Mouse (Mus musculus) testis, adult 2 months (tissue): ENCODE data around the gene Prkaa2. TPM values are rescaled to one million over a fixed set of nuclear protein-coding genes. Genes with fewer than 3 reads are reported as not detected.

Source experiments
- H3K27ac ChIP-seq: fragments of 200-500 bp; 2 replicates; pipeline ENCODE4 v1.5.1; 2012; ENCODE audit warnings: low read depth, low read length; ENCODE audit not compliant: control insufficient read depth, insufficient read depth
- H3K27me3 ChIP-seq: fragments of 200-500 bp; 2 replicates; pipeline ENCODE4 v1.6.1; 2012; ENCODE audit warnings: mild to moderate bottlenecking, low read length, moderate library complexity; ENCODE audit not compliant: control insufficient read depth, insufficient read depth
- H3K36me3 ChIP-seq: fragments of 200-500 bp; 2 replicates; pipeline ENCODE4 v1.6.1; 2012; ENCODE audit warnings: mild to moderate bottlenecking, low read length; ENCODE audit not compliant: control insufficient read depth, insufficient read depth
- H3K4me1 ChIP-seq: fragments of 200-500 bp; 2 replicates; pipeline ENCODE4 v1.6.1; 2012; ENCODE audit warnings: low read length; ENCODE audit not compliant: control insufficient read depth, insufficient read depth
- H3K4me3 ChIP-seq: fragments of 200-500 bp; 2 replicates; pipeline ENCODE4 v1.5.1; 2012; ENCODE audit warnings: low read depth, mild to moderate bottlenecking, low read length, moderate library complexity, mixed read lengths; ENCODE audit not compliant: control insufficient read depth
- CTCF ChIP-seq: fragments of 200-500 bp; IDR thresholded peaks from 2 replicates; pipeline ENCODE4 v1.5.1; 2012; ENCODE audit warnings: low read depth, mild to moderate bottlenecking, inconsistent platforms, low read length, moderate library complexity; ENCODE audit not compliant: control insufficient read depth, insufficient read depth, insufficient replicate concordance
- POLR2A ChIP-seq: fragments of 200-500 bp; IDR thresholded peaks from 2 replicates; pipeline ENCODE4 v1.6.1; 2012; ENCODE audit warnings: low read depth, mild to moderate bottlenecking, inconsistent platforms, low read length, moderate library complexity; ENCODE audit not compliant: control insufficient read depth
- polyA plus RNA-seq: library from polyadenylated mRNA; depleted of rRNA; stranded (reverse); fragments of >200 nt; gene quantifications from 2 replicates; pipeline ENCODE4 v1.2.3, GENCODE M21; 2012; rRNA removed

Prkaa2 gene
- 0.37 and 0.38 TPM in 2 replicates for polyA plus RNA-seq

DNA sequence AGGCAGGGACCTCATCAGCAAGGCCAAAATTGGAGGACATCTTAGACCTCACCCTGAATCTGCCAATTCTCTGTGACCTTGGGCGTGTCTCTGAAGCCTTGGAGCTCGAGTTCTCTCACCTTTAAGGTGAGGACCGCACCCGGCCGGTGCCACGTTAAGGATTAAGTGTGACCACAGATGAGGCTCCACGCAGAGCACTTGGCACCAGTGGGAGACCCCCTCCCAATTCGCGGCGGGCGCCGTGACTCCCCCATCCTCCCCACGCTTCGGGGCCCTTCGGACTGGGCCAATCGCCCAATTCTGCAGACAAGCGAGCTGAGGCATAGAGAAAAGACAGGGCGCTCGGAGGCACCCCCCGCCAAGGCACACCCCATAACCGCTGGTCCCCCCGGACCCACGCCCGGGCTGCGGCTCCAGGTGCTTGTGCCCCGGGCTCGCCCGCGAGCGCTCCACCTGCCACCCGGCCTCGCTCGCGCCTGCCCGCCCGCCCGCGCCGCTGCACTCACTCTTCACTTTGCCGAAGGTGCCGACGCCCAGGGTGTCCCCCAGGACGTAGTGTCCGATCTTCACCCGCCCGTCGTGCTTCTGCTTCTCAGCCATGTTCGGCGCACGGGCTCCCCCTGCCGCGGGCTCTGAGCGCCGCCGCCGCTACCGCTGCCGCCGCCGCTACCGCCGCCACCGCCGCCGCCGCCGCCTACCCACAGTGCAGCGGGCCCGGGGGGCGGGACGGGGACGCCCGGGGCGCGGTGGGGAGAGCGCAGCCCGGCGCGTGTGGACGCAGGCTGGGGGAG is at the start of gene Prkaa2:
Gene Prkaa2 (minus strand): TSS at position 692 of the 791 bp plus-strand sequence.
- Histone ChIP-seq H3K4me3 (peak within 1 kb of the TSS; percentile 90), H3K4me1 (peaks cover 12% of the 10 kb centered on the region), H3K27me3 (no peaks in the 10 kb centered on the region), H3K27ac (no peak within 1 kb of the TSS), H3K36me3 (no peaks in the 10 kb centered on the region)
- TF ChIP-seq CTCF (no peak), POLR2A (no peak)

DNA sequence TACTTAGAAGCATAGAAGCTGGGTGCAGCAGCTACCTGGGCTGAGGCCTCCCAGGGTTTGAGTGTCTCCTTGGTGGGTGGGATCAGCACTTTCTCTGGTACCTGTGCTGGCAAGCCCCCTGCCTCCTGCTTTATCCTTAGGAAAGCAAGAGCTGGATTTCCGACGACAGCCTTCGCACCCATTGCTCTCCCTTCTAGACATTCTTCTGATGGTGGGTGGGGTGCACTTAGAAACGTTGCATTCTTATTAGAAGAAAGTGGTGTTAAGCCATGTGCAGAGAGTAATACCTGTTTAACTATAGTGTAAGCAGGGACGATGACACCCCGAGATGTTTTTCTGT is 49.8 kb upstream of the Prkaa2 start:
- Histone ChIP-seq H3K36me3 (no peaks in the 10 kb centered on the region), H3K4me1 (peaks cover 8% of the 10 kb centered on the region), H3K27ac (no peak overlapping the region), H3K27me3 (no peaks in the 10 kb centered on the region; the same call in 1 of the 2 replicates), H3K4me3 (peak overlapping the region; percentile 92)
- TF ChIP-seq CTCF, result no peak

DNA sequence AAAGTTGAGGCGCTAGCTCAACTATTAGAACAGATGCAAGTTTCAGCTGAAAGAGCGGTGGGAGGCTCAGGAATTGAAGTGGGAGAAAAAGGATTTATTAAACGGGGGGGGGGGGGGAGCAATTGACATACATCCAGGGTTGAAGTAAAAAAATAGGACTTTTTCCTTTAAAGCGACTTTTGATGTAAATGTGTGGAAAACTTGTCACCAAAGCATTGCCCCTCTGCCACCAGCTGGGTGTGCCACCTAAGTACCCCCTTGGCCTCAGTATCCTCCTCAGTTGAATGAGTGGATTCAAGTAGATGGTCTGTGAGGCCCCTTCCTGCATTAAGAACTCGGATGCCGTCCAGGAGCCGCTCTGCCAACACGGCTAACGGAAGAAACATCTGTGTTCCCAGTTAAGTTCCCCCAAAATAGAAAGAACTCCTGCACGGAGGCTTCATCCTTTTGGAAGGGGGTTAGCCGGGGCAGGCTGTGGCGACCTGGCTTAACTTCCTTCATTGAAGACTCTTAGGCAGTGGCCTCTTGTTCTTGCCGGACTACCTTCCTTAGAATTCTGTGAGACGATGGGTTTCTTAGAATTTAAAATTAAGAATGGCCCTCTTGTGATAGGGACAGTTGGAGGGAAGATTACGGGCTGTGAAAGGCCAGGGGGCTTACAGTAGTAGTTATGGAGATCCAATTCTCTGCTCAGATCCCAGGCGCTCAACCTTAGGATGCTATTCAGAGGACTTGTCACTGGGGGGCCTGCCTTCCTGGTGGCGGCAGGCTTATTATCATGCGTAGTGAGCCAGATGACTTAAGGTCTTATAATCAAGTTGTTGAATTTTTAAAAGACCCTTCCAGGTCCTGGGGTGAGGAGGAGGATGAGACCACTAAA is 49.2 kb upstream of the Prkaa2 start:
- Histone ChIP-seq H3K27me3 (no peaks in the 10 kb centered on the region; the same call in 1 of the 2 replicates), H3K36me3 (no peaks in the 10 kb centered on the region), H3K27ac (peak overlapping the region; percentile 56; the same call in 1 of the 2 replicates), H3K4me3 (peak overlapping the region; percentile 92), H3K4me1 (peaks cover 8% of the 10 kb centered on the region)
- TF ChIP-seq CTCF, result no peak

DNA sequence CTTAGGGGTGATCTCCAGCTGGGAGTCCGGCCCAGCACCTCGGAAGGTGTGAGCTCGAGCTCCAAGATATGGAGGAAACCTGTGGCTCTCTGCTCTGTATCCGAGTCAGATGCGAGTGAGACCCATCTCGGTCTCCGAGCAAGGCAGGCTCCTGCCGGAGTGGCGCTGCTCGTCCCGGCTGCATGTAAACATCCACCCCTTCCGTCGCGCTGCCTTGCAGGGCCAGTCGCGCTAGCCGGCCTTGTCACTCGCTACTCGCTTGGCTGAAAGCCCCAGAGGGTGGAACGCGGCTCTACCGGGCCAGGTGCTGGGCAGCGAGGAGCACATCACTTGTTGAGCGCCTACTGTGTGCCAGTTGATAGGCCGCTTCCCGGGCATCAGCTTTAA is 48.5 kb upstream of the Prkaa2 start:
- H3K27ac ChIP-seq, result peak overlapping the region; percentile 56
- peak; percentile 56; the same call in 1 of the 2 replicates for TF ChIP-seq POLR2A
- TF ChIP-seq CTCF, result 0 out of 2 replicates have a peak, but pooled peaks have one; percentile 6
- no peaks in the 10 kb centered on the region; the same call in 1 of the 2 replicates for H3K27me3 ChIP-seq
- peaks cover 8% of the 10 kb centered on the region for H3K4me1 ChIP-seq
- peak overlapping the region; percentile 92 for H3K4me3 ChIP-seq
- no peaks in the 10 kb centered on the region for H3K36me3 ChIP-seq

DNA sequence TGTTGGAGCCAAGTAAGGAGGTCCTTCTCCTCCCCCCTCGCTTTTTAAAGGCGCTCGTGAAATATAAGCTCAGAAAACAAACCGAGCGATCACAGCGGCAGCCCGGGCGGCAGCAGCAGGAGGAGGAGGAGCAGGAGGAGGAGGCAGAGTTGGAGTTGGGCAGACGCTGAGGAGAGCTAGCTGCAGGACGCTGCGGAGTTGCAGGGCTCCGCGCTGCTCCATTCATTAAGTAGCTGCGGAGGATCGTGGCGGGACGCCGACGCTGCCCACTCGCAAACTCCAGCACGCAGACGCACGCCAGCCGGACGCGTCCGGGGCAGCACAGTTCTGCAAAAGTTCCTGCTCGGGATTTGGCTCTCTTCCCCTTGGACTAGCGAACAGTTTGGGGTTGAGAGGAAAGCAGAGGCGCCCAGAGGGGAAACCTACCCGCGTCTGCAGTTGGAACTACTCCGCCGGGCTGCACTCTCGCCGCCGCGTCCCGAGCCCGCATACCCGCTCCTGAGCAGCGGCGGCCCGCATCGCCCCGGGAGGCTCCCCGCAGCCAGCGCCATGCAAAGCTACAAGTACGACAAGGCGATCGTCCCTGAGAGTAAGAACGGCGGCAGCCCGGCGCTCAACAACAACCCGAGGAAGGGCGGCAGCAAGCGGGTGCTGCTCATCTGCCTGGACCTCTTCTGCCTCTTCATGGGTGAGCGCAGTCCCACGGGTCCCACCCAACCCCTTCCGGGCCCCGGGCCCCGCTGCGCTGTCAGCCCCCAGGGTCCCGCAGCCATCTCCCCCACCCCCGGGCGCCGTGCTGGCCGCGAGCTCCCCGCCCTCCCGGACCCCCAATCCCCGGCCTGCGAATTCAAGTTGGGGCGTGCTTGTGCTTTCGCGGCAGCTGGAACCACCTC is 47.8 kb upstream of the Prkaa2 start, which contains the start of gene Plpp3:
Gene Plpp3 (plus strand): TSS at position 72 of the 893 bp plus-strand sequence.
- TF ChIP-seq CTCF (no peak), POLR2A (peak; percentile 86)
- peaks cover 8% of the 10 kb centered on the region for H3K4me1 ChIP-seq

DNA sequence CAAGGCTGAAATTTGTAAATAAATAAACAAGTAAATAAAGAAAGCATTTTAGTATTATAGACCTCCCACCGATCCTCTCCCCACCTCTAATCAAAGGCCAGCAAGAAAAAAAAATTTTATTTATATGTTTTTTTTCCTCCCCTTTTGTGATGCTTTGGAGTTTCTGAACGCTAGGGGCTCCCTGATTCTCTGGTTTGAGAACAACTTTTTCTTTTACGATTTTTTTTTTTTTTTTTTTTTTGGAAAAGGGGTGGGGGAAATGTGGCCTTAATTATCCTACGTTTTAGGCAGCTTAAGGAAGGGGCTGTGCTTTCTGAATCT is 47.2 kb upstream of the Prkaa2 start:
- peak overlapping the region; percentile 92 for H3K4me3 ChIP-seq
- no peaks in the 10 kb centered on the region for H3K36me3 ChIP-seq
- peaks cover 8% of the 10 kb centered on the region for H3K4me1 ChIP-seq
- TF ChIP-seq CTCF, result no peak
- TF ChIP-seq POLR2A, result no peak
- H3K27ac ChIP-seq, result no peak overlapping the region; the same call in 1 of the 2 replicates
- no peaks in the 10 kb centered on the region; the same call in 1 of the 2 replicates for H3K27me3 ChIP-seq

More for the DNA sequence above, 47.8 kb upstream of the Prkaa2 start, which contains the start of gene Plpp3:
- H3K36me3 ChIP-seq, result no peaks in the 10 kb centered on the region
- H3K4me3 ChIP-seq, result peak within 1 kb of the TSS; percentile 92
- no peaks in the 10 kb centered on the region; the same call in 1 of the 2 replicates for H3K27me3 ChIP-seq
- peak within 1 kb of the TSS; percentile 77 for H3K27ac ChIP-seq
